Mouse (Mus musculus) E14TG2a.4 (cell line): ENCODE results near the gene Sall4.

Experiments
- H3K27me3 ChIP-seq: 2 replicates; pipeline ENCODE4 v1.6.1; 2014; ENCODE audit warnings: low read length, control low read depth; ENCODE audit not compliant: insufficient read depth
- H3K36me3 ChIP-seq: 2 replicates; pipeline ENCODE4 v1.6.1; 2014; ENCODE audit warnings: low read length, control low read depth; ENCODE audit not compliant: insufficient read depth
- H3K4me1 ChIP-seq: replicated peaks from 2 replicates; pipeline ENCODE4 v1.6.1; 2014; ENCODE audit warnings: low read depth, low read length, control low read depth
- H3K4me3 ChIP-seq: replicated peaks from 2 replicates; pipeline ENCODE4 v1.5.1; 2014; ENCODE audit warnings: mild to moderate bottlenecking, low read length
- H3K9me3 ChIP-seq: 2 replicates; pipeline ENCODE4 v1.6.1; 2014; ENCODE audit warnings: low read length, control low read depth
- CTCF ChIP-seq: conservative IDR thresholded peaks from 2 replicates; pipeline ENCODE4 v1.5.1; 2014; ENCODE audit warnings: low read length
- NANOG ChIP-seq: IDR thresholded peaks from 2 replicates; pipeline ENCODE4 v1.6.1; 2014; ENCODE audit warnings: borderline replicate concordance, low read length, mixed read lengths
- POU5F1 ChIP-seq: IDR thresholded peaks from 2 replicates; pipeline ENCODE4 v1.6.1; 2014; ENCODE audit warnings: low read length, borderline replicate concordance

Gene Sall4

GRCm38 (mm10) chr2:168780596-168780995 lies 12.9 kb upstream of the Sall4 start:
- no peaks in the 10 kb centered on the region for H3K9me3 ChIP-seq
- H3K36me3 ChIP-seq, result no peaks in the 10 kb centered on the region
- H3K4me1 ChIP-seq, result peaks cover 79% of the 10 kb centered on the region
- TF ChIP-seq CTCF (no peak), NANOG (no peak), POU5F1 (no peak)
- H3K4me3 ChIP-seq, result peak overlapping the region; percentile 39; the same call in 1 of the 2 replicates
- H3K27me3 ChIP-seq, result no peaks in the 10 kb centered on the region

- Histone ChIP-seq H3K4me1 (peaks cover 80% of the 10 kb centered on the region), H3K27me3 (no peaks in the 10 kb centered on the region), H3K9me3 (no peaks in the 10 kb centered on the region), H3K36me3 (no peaks in the 10 kb centered on the region), H3K4me3 (peak overlapping the region; percentile 39; the same call in 1 of the 2 replicates)
- TF ChIP-seq CTCF (no peak), NANOG (no peak), POU5F1 (no peak)
Observed at GRCm38 (mm10) chr2:168780024-168780423, 12.3 kb upstream of the Sall4 start.

DNA sequence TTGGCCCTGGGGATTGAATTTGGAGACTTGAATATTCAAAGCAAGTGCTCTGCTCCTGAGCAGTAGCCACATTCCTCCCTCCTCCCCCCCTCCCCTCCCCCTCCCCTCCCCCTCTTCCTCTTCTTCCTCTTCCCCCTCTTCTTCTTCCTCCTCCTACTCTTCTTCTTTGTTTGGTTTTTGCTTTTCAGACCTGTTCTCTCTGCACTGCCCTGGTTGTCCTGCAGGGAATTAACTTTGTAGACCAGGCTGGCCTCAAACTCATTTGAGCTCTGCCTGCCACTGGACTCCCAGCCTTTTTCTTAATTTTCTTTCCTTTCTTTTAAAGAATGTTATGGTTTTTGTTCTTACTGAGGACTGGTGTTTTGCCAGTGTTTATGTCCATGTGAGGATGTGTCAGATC lies 9.7 kb upstream of the Sall4 start:
- no peak for TF ChIP-seq POU5F1
- TF ChIP-seq NANOG, result no peak
- TF ChIP-seq CTCF, result no peak
- Histone ChIP-seq H3K4me3 (no peak overlapping the region), H3K4me1 (peaks cover 84% of the 10 kb centered on the region), H3K27me3 (no peaks in the 10 kb centered on the region), H3K36me3 (no peaks in the 10 kb centered on the region), H3K9me3 (no peaks in the 10 kb centered on the region)

DNA sequence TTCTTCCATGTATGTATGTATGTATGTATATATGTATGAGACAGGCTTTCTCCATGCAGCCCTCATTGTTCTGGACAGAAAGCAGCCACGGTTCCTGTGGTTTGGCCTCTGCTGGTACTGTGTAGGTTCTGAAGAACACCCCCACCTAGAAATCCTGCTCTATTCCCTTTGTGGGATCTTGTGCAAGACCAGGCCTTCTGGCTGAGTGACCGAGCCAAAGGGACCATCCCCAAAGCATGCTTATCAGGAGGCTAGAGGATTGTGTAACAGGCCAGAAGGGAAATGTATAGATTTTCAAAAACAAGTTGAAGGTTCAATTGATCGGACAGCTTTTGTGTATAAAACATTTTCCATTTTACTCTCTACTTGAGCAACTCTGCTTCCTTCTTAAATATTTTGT lies 8.5 kb upstream of the Sall4 start:
- H3K4me1 ChIP-seq, result peaks cover 80% of the 10 kb centered on the region
- H3K9me3 ChIP-seq, result no peaks in the 10 kb centered on the region
- H3K4me3 ChIP-seq, result no peak overlapping the region
- no peaks in the 10 kb centered on the region for H3K27me3 ChIP-seq
- TF ChIP-seq NANOG, result no peak
- TF ChIP-seq CTCF, result no peak
- TF ChIP-seq POU5F1, result no peak
- H3K36me3 ChIP-seq, result no peaks in the 10 kb centered on the region

- no peaks in the 10 kb centered on the region for H3K27me3 ChIP-seq
- no peaks in the 10 kb centered on the region for H3K36me3 ChIP-seq
- no peak for TF ChIP-seq POU5F1
- no peak for TF ChIP-seq CTCF
- no peak for TF ChIP-seq NANOG
- peaks cover 63% of the 10 kb centered on the region for H3K4me1 ChIP-seq
- H3K9me3 ChIP-seq, result no peaks in the 10 kb centered on the region
- H3K4me3 ChIP-seq, result peak overlapping the region; percentile 96
Observed at GRCm38 (mm10) chr2:168769259-168769658, 1.5 kb upstream of the Sall4 start.

GRCm38 (mm10) chr2:168766538-168767361 lies 993 bp downstream of the Sall4 start:
- Histone ChIP-seq H3K36me3 (peaks cover 16% of the 10 kb centered on the region), H3K4me1 (peaks cover 59% of the 10 kb centered on the region), H3K4me3 (peak overlapping the region; percentile 96), H3K27me3 (no peaks in the 10 kb centered on the region), H3K9me3 (no peaks in the 10 kb centered on the region)
- TF ChIP-seq POU5F1 (no peak), NANOG (no peak), CTCF (no peak)

DNA sequence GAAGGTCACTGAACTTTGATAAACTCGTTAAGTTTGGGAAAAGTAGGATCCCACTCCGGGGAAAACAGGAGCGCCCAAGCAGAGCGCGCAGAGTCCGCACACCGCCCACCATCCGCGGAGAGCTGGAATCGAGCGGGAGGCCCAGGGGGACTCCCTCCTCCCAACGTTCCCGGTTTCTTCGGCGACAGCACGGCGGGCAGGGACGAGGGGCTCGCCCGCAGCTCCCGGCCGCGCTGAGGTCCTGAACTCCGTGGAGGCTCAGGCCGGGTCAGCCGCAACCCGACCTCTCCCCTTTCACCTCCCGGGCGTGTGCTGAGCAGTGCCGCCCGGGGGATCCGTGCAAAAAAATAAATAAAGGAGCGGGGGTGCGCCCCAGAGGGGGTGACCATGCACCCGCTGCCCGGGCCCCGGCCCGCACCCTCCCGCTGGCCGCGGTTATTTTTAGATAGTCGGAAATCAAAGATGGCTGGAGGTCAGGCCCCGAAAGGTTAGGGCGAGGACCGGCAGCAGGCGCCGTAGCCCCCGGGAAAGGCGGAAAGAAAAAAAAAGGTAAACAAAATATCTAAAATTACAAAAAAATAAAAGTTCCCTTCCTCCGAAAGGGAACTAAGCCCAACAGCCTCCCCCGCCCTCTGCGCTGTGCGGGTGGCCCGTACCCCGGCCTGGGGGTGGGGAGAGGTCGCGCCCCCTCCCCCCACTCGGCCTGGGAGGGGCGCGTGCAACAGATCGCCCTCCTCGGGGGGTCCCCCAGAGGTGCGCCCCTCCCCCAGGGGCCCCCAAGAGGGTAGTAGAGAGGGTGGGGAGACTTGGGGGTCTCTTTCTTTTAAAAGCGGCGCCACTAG lies 1.8 kb downstream of the Sall4 start:
- H3K27me3 ChIP-seq, result no peaks in the 10 kb centered on the region
- H3K4me3 ChIP-seq, result peak overlapping the region; percentile 96
- peaks cover 16% of the 10 kb centered on the region for H3K36me3 ChIP-seq
- peaks cover 63% of the 10 kb centered on the region for H3K4me1 ChIP-seq
- TF ChIP-seq CTCF (no peak), POU5F1 (no peak), NANOG (no peak)
- H3K9me3 ChIP-seq, result no peaks in the 10 kb centered on the region

DNA sequence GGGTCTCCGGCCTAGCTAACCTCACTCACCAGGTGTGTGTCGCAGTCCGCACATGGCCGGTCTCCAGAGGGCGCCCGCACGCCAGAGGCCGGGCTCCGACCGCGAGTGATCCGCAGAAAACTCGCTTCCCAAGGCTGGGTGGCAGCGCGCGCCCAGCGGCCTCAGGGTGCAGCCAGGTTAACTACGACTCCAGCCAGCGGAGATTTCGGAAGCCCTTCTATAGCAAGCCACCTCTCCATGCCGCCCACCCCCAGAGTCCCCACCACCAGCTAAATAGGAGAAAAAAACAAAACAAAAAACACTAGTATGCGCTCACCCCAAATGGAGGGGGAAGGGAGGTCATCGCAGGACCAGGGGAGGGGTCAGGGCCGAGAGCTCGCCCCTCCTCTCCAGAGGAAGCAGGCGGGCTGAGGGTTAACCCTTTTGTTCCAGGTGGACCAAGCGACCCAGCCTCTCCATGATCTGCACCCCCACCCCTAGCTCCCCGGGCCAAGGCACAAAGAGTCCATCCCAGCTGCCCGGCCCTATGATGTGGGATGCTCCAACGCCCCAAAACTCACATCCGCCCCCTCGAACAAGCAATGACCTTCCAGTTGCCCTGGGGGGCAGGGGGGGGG lies 2.6 kb downstream of the Sall4 start:
- peaks cover 16% of the 10 kb centered on the region for H3K36me3 ChIP-seq
- no peaks in the 10 kb centered on the region for H3K27me3 ChIP-seq
- no peaks in the 10 kb centered on the region for H3K9me3 ChIP-seq
- peaks cover 59% of the 10 kb centered on the region for H3K4me1 ChIP-seq
- peak overlapping the region; percentile 96 for H3K4me3 ChIP-seq
- no peak for TF ChIP-seq NANOG
- TF ChIP-seq POU5F1, result no peak
- no peak for TF ChIP-seq CTCF
